Mouse (Mus musculus): ENCODE data around the gene Stxbp6. TPM values are rescaled to one million over a fixed set of nuclear protein-coding genes. Genes with fewer than 3 reads are reported as not detected.

Stxbp6 gene
- total and polyA plus RNA-seq, 3 experiments = not detected

GRCm38 (mm10) chr12:44903205-44903732 lies 171.2 kb downstream of the Stxbp6 start:
- no peak overlapping the region for H3K9ac ChIP-seq (ENCODE audit: control insufficient read depth, low read depth, low read length, poor library complexity, severe bottlenecking)
- peaks cover 0 to 1% of the 10 kb centered on the region in 2 experiments; a peak in 1 of 4 replicates for H3K27me3 ChIP-seq (ENCODE audit: control insufficient read depth in 1 of 2, insufficient read depth in 2 of 2, low read length in 2 of 2)
- DNase-seq (ENCODE audit: low read depth, low spot score) = no peak
- H3K27ac ChIP-seq (ENCODE audit: control insufficient read depth, low read depth, low read length) = no peak overlapping the region
- no peak overlapping the region for H3K4me3 ChIP-seq (ENCODE audit: control insufficient read depth in 1 of 2, insufficient read depth in 1 of 2, low read depth in 2 of 2, low read length in 2 of 2)
- no peaks in the 10 kb centered on the region for H3K36me3 ChIP-seq (ENCODE audit: control insufficient read depth in 1 of 2, insufficient read depth in 2 of 2, low read length in 2 of 2)
- H3K9me3 ChIP-seq (replicated peaks; ENCODE audit: insufficient read depth, low read length) = no peaks in the 10 kb centered on the region
- no peaks in the 10 kb centered on the region for H3K79me2 ChIP-seq (ENCODE audit: control insufficient read depth, insufficient read depth, low read length, poor library complexity)
- H3K4me1 ChIP-seq (ENCODE audit: control insufficient read depth in 1 of 2, insufficient read depth in 2 of 2, low read length in 2 of 2) = no peaks in the 10 kb centered on the region
- TF ChIP-seq ZKSCAN1 (IDR thresholded peaks at IDR 0.05; ENCODE audit: low read depth, low read length) (no peak), CHD2 (IDR thresholded peaks at IDR 0.05; ENCODE audit: low read length) (no peak), NRF1 (IDR thresholded peaks at IDR 0.05; ENCODE audit: insufficient read depth, low read depth, low read length, poor library complexity, severe bottlenecking) (no peak), POLR2AphosphoS5 (IDR thresholded peaks at IDR 0.05; ENCODE audit: borderline replicate concordance, low read depth, low read length) (no peak), USF1 (IDR thresholded peaks at IDR 0.05; ENCODE audit: low read depth, low read length) (no peak), CHD1 (IDR thresholded peaks at IDR 0.05; ENCODE audit: low read depth, low read length) (no peak), SIN3A (IDR thresholded peaks at IDR 0.05; ENCODE audit: low read length) (no peak), CTCF (IDR thresholded peaks at IDR 0.05 in 2 of 3, conservative IDR thresholded peaks at IDR 0.05 in 1 of 3; ENCODE audit: control insufficient read depth in 1 of 3, insufficient read depth in 1 of 3, low read depth in 2 of 3, low read length in 3 of 3, poor library complexity in 1 of 3, severe bottlenecking in 1 of 3) (no peak), MAZ (IDR thresholded peaks at IDR 0.05; ENCODE audit: low read depth, low read length) (no peak), TAL1 (IDR thresholded peaks at IDR 0.05; ENCODE audit: low read length) (no peak), HCFC1 (IDR thresholded peaks at IDR 0.05; ENCODE audit: low read depth, low read length) (no peak), ETS1 (IDR thresholded peaks at IDR 0.05; ENCODE audit: low read depth, low read length) (no peak), POLR2A (IDR thresholded peaks at IDR 0.05; ENCODE audit: control insufficient read depth in 1 of 2, insufficient read depth in 1 of 2, low read depth in 1 of 2, low read length in 2 of 2, poor library complexity in 1 of 2) (no peak), JUND (IDR thresholded peaks at IDR 0.05; ENCODE audit: low read depth, low read length) (no peak), ZMIZ1 (IDR thresholded peaks at IDR 0.05; ENCODE audit: low read depth, low read length) (no peak), UBTF (IDR thresholded peaks at IDR 0.05; ENCODE audit: borderline replicate concordance, insufficient read depth, low read depth, low read length) (no peak)

GRCm38 (mm10) chr12:44899173-44899870 lies 175.2 kb downstream of the Stxbp6 start:
- Histone ChIP-seq H3K4me1 (ENCODE audit: control insufficient read depth in 1 of 2, insufficient read depth in 2 of 2, low read length in 2 of 2) (no peaks in the 10 kb centered on the region), H3K79me2 (ENCODE audit: control insufficient read depth, insufficient read depth, low read length, poor library complexity) (no peaks in the 10 kb centered on the region), H3K27me3 (ENCODE audit: control insufficient read depth in 1 of 2, insufficient read depth in 2 of 2, low read length in 2 of 2) (no peaks in the 10 kb centered on the region), H3K4me3 (ENCODE audit: control insufficient read depth in 1 of 2, insufficient read depth in 1 of 2, low read depth in 2 of 2, low read length in 2 of 2) (no peak overlapping the region), H3K9me3 (replicated peaks; ENCODE audit: insufficient read depth, low read length) (no peaks in the 10 kb centered on the region), H3K9ac (ENCODE audit: control insufficient read depth, low read depth, low read length, poor library complexity, severe bottlenecking) (no peak overlapping the region), H3K27ac (ENCODE audit: control insufficient read depth, low read depth, low read length) (no peak overlapping the region), H3K36me3 (ENCODE audit: control insufficient read depth in 1 of 2, insufficient read depth in 2 of 2, low read length in 2 of 2) (no peaks in the 10 kb centered on the region)
- TF ChIP-seq RAD21 (IDR thresholded peaks at IDR 0.05; ENCODE audit: low read depth, low read length) (no peak), MAX (IDR thresholded peaks at IDR 0.05; ENCODE audit: low read length) (no peak), USF1 (IDR thresholded peaks at IDR 0.05; ENCODE audit: low read depth, low read length) (no peak), TBP (IDR thresholded peaks at IDR 0.05; ENCODE audit: low read depth, low read length) (no peak), JUND (IDR thresholded peaks at IDR 0.05; ENCODE audit: low read depth, low read length) (no peak), KAT2A (conservative IDR thresholded peaks at IDR 0.05; ENCODE audit: low read depth, low read length) (no peak), BHLHE40 (IDR thresholded peaks at IDR 0.05; ENCODE audit: borderline replicate concordance, low read depth, low read length) (no peak), ZNF384 (IDR thresholded peaks at IDR 0.05; ENCODE audit: low read depth, low read length) (no peak), MAZ (IDR thresholded peaks at IDR 0.05; ENCODE audit: low read depth, low read length) (no peak), MAFK (IDR thresholded peaks at IDR 0.05; ENCODE audit: borderline replicate concordance, low read depth, low read length) (no peak), NRF1 (IDR thresholded peaks at IDR 0.05; ENCODE audit: insufficient read depth, low read depth, low read length, poor library complexity, severe bottlenecking) (no peak), NELFE (IDR thresholded peaks at IDR 0.05; ENCODE audit: low read depth, low read length) (no peak), EP300 (IDR thresholded peaks at IDR 0.05; ENCODE audit: low read depth in 1 of 2, low read length in 2 of 2) (no peak)
- DNase-seq (ENCODE audit: low read depth, low spot score) = no peak
